Mouse (Mus musculus) lung, embryonic 14.5 days (tissue): Measurements from ENCODE around the gene Dlgap1. TPM values are rescaled to one million over a fixed set of nuclear protein-coding genes. Genes with fewer than 3 reads are reported as not detected.
A peak's percentile ranks its signal among the peaks of the same experiment; 100 is the strongest.

Experiments used
- ATAC-seq: fragments of 200-750 bp; cut with Nextera tagmentation; 2 replicates; pipeline ENCODE4 v1.8.0; 2017; ENCODE audit warnings: mild to moderate bottlenecking, moderate TSS enrichment, moderate library complexity; ENCODE audit not compliant: insufficient read depth
- DNase-seq: peaks from one replicate; pipeline ENCODE4 v3.0.0-alpha.2; 2015
- H3K27ac ChIP-seq: fragments of 300-500 bp; sonication (generic); 2 replicates; pipeline ENCODE4 v1.5.1; 2014; ENCODE audit warnings: low read depth, mild to moderate bottlenecking, moderate library complexity
- H3K27me3 ChIP-seq: fragments of 300-500 bp; sonication (generic); 2 replicates; pipeline ENCODE4 v1.6.1; 2014; ENCODE audit warnings: low read length, control low read depth; ENCODE audit not compliant: insufficient read depth
- H3K36me3 ChIP-seq: fragments of 300-500 bp; sonication (generic); 2 replicates; pipeline ENCODE4 v1.6.1; 2014; ENCODE audit warnings: control low read depth; ENCODE audit not compliant: insufficient read depth
- H3K4me1 ChIP-seq: fragments of 300-500 bp; sonication (generic); 2 replicates; pipeline ENCODE4 v1.6.1; 2014; ENCODE audit warnings: antibody characterized with exemption, control low read depth; ENCODE audit not compliant: insufficient read depth
- H3K4me2 ChIP-seq: fragments of 300-500 bp; sonication (generic); 2 replicates; pipeline ENCODE4 v1.6.1; 2014; ENCODE audit warnings: mild to moderate bottlenecking
- H3K4me3 ChIP-seq: fragments of 300-500 bp; sonication (generic); 2 replicates; pipeline ENCODE4 v1.5.1; 2014; ENCODE audit warnings: low read depth, low read length
- H3K9ac ChIP-seq: fragments of 300-500 bp; sonication (generic); 2 replicates; pipeline ENCODE4 v1.6.1; 2014
- H3K9me3 ChIP-seq: fragments of 300-500 bp; sonication (generic); 2 replicates; pipeline ENCODE4 v1.6.1; 2016; ENCODE audit warnings: low read depth, low read length, control low read depth
- CTCF ChIP-seq: IDR thresholded peaks from 2 replicates; pipeline ENCODE4 v1.5.1; 2016; ENCODE audit warnings: antibody characterized with exemption, low read depth
- WGBS: fragments of 180-500 bp; shearing (Covaris S2); extraction: QIAGEN DNeasy Blood & Tissue Kit; methylation state at CpG from one replicate; pipeline ENCODE4 v1.1.7; 2014; 5-methylcytosine and 5-hydroxymethylcytosine counted together
- polyA plus RNA-seq: library from polyadenylated mRNA; unstranded; fragments of >200 nt; fragmentation: Nextera tagmentation; extraction: Ambion mirVana; gene quantifications from 2 replicates; pipeline ENCODE4 v1.2.1, GENCODE M21; 2014

Gene Dlgap1
- polyA plus RNA-seq, 1 experiment from 2014 or later: 1.1 TPM

GRCm38 (mm10) chr17:70728719-70729281 is 759.9 kb downstream of the Dlgap1 start:
- Histone ChIP-seq H3K4me3 (no peak overlapping the region), H3K4me2 (no peak overlapping the region), H3K27me3 (no peaks in the 10 kb centered on the region), H3K36me3 (no peaks in the 10 kb centered on the region), H3K9me3 (no peaks in the 10 kb centered on the region), H3K4me1 (no peaks in the 10 kb centered on the region), H3K27ac (peak overlapping the region; percentile 42; the same call in 1 of the 2 replicates), H3K9ac (no peak overlapping the region)
- WGBS: 68% methylated on average over 5 of the region's 5 CpGs
- DNase-seq (peak; percentile 72), ATAC-seq (peak; percentile 46; the same call in 1 of the 2 replicates)
- no peak for TF ChIP-seq CTCF

- H3K9me3 ChIP-seq: no peaks in the 10 kb centered on the region
- TF ChIP-seq CTCF: no peak
These were observed 765.9 kb downstream of the Dlgap1 start for GRCm38 (mm10) chr17:70734728-70735127.

GRCm38 (mm10) chr17:70735396-70735795 is 766.5 kb downstream of the Dlgap1 start:
- DNase-seq (no peak), ATAC-seq (no peak)
- no peak overlapping the region for H3K27ac ChIP-seq
- H3K9ac ChIP-seq: no peak overlapping the region
- H3K9me3 ChIP-seq: no peaks in the 10 kb centered on the region
- WGBS: 77% methylated on average over 3 of the region's 3 CpGs
- H3K36me3 ChIP-seq: no peaks in the 10 kb centered on the region
- H3K4me1 ChIP-seq: 0 out of 2 replicates have a peak, but pooled peaks cover 4% of the 10 kb centered on the region
- no peak for TF ChIP-seq CTCF
- H3K27me3 ChIP-seq: no peaks in the 10 kb centered on the region
- no peak overlapping the region for H3K4me2 ChIP-seq
- no peak overlapping the region for H3K4me3 ChIP-seq

More at GRCm38 (mm10) chr17:70734728-70735127, 765.9 kb downstream of the Dlgap1 start:
- no peaks in the 10 kb centered on the region for H3K36me3 ChIP-seq
- H3K4me2 ChIP-seq: no peak overlapping the region
- H3K27ac ChIP-seq: no peak overlapping the region
- 67% methylated on average over 3 of the region's 3 CpGs for WGBS
- DNase-seq (no peak), ATAC-seq (no peak)
- H3K4me1 ChIP-seq: 0 out of 2 replicates have a peak, but pooled peaks cover 4% of the 10 kb centered on the region
- H3K4me3 ChIP-seq: no peak overlapping the region
- H3K9ac ChIP-seq: no peak overlapping the region
- H3K27me3 ChIP-seq: no peaks in the 10 kb centered on the region

- WGBS: 1% methylated on average over 6 of the region's 6 CpGs
- Histone ChIP-seq H3K27me3 (no peaks in the 10 kb centered on the region), H3K9me3 (no peaks in the 10 kb centered on the region), H3K4me2 (peak overlapping the region; percentile 57), H3K36me3 (no peaks in the 10 kb centered on the region), H3K4me3 (peak overlapping the region; percentile 18; the same call in 1 of the 2 replicates), H3K4me1 (0 out of 2 replicates have a peak, but pooled peaks cover 4% of the 10 kb centered on the region), H3K27ac (peak overlapping the region; percentile 48), H3K9ac (0 out of 2 replicates have a peak overlapping the region, but pooled peaks have one; percentile 14)
- peak; percentile 76 for TF ChIP-seq CTCF
- DNase-seq (peak; percentile 88), ATAC-seq (peak; percentile 71)
These were observed 768.6 kb downstream of the Dlgap1 start for GRCm38 (mm10) chr17:70737424-70737823.

GRCm38 (mm10) chr17:70738168-70738854 is 769.4 kb downstream of the Dlgap1 start:
- no peaks in the 10 kb centered on the region for H3K27me3 ChIP-seq
- peak; percentile 88 for TF ChIP-seq CTCF
- DNase-seq (peak; percentile 98), ATAC-seq (peak; percentile 92)
- H3K36me3 ChIP-seq: no peaks in the 10 kb centered on the region
- peak overlapping the region; percentile 48 for H3K27ac ChIP-seq
- H3K4me3 ChIP-seq: peak overlapping the region; percentile 18
- H3K4me2 ChIP-seq: peak overlapping the region; percentile 57
- 0 out of 2 replicates have a peak, but pooled peaks cover 4% of the 10 kb centered on the region for H3K4me1 ChIP-seq
- H3K9ac ChIP-seq: peak overlapping the region; percentile 2; the same call in 1 of the 2 replicates
- no peaks in the 10 kb centered on the region for H3K9me3 ChIP-seq
- WGBS: 1% methylated on average over 17 of the region's 17 CpGs

GRCm38 (mm10) chr17:70739346-70739745 is 770.5 kb downstream of the Dlgap1 start:
- 51% methylated on average over 6 of the region's 6 CpGs for WGBS
- TF ChIP-seq CTCF: no peak
- Histone ChIP-seq H3K9me3 (no peaks in the 10 kb centered on the region), H3K4me1 (0 out of 2 replicates have a peak, but pooled peaks cover 4% of the 10 kb centered on the region), H3K4me2 (no peak overlapping the region), H3K36me3 (no peaks in the 10 kb centered on the region), H3K27ac (0 out of 2 replicates have a peak overlapping the region, but pooled peaks have one; percentile 48), H3K4me3 (no peak overlapping the region), H3K9ac (no peak overlapping the region), H3K27me3 (no peaks in the 10 kb centered on the region)
- ATAC-seq: no peak
- DNase-seq: no peak

- Histone ChIP-seq H3K36me3 (no peaks in the 10 kb centered on the region), H3K9ac (no peak overlapping the region), H3K4me2 (no peak overlapping the region), H3K4me3 (no peak overlapping the region), H3K27ac (no peak overlapping the region), H3K9me3 (no peaks in the 10 kb centered on the region), H3K4me1 (peaks cover 8% of the 10 kb centered on the region; the same call in 1 of the 2 replicates), H3K27me3 (no peaks in the 10 kb centered on the region)
- 81% methylated on average over 1 of the region's 1 CpGs for WGBS
- no peak for ATAC-seq
- no peak for TF ChIP-seq CTCF
- no peak for DNase-seq
These were observed 772.8 kb downstream of the Dlgap1 start for GRCm38 (mm10) chr17:70741696-70742095.
